Mouse (Mus musculus) cerebellum, adult 2 months (tissue): ENCODE data around the gene Uncx.

Experiments used
- CTCF ChIP-seq: fragments of 200-500 bp; IDR thresholded peaks from 2 replicates; pipeline ENCODE4 v1.5.1; 2011; ENCODE audit warnings: low read depth, mild to moderate bottlenecking, control low read depth, low read length, moderate library complexity, borderline replicate concordance; ENCODE audit not compliant: insufficient read depth
- POLR2A ChIP-seq: fragments of 200-500 bp; IDR thresholded peaks from 2 replicates; pipeline ENCODE4 v1.6.1; 2011; ENCODE audit warnings: low read length, control low read depth, borderline replicate concordance; ENCODE audit not compliant: insufficient read depth

- TF ChIP-seq CTCF (no peak), POLR2A (no peak)
Observed at GRCm38 (mm10) chr5:139545673-139546335, 2.5 kb downstream of the Uncx start.
